32 mouse cellular contexts compared by ENCODE assay signal in genomic region chr2:103815976-103816375, GRCm38 (mm10).
"Had no signal": no experiment of that assay in that cellular context is flagged by ENCODE, and none has a peak within 500 bp of the region (broad histone marks: within the 10 kb centered on the region; RNA-seq: fewer than 3 reads in every experiment).

No protein-coding gene starts in this region.

- H3K9me3 ChIP-seq: limb, embryonic 10.5 days; limb, embryonic 12.5 days; limb, embryonic 13.5 days; limb, embryonic 15.5 days; liver, embryonic 12.5 days; liver, embryonic 13.5 days; liver, embryonic 15.5 days; lung, embryonic 15.5 days; midbrain, embryonic 10.5 days; midbrain, embryonic 12.5 days; midbrain, embryonic 13.5 days; midbrain, embryonic 15.5 days; neural tube, embryonic 12.5 days; neural tube, embryonic 13.5 days had no signal

- H3K4me3 ChIP-seq: limb, embryonic 10.5 days; limb, embryonic 12.5 days; limb, embryonic 13.5 days; limb, embryonic 15.5 days; liver, embryonic 12.5 days; liver, embryonic 13.5 days; liver, embryonic 15.5 days; lung, embryonic 15.5 days; megakaryocyte, embryonic 14.5 days; midbrain, embryonic 10.5 days; midbrain, embryonic 12.5 days; midbrain, embryonic 13.5 days; midbrain, embryonic 15.5 days; myocyte; neural tube, embryonic 12.5 days; neural tube, embryonic 13.5 days had no signal

- H3K27ac ChIP-seq: limb, embryonic 10.5 days; limb, embryonic 12.5 days; limb, embryonic 13.5 days; limb, embryonic 15.5 days; liver, embryonic 12.5 days; liver, embryonic 13.5 days; liver, embryonic 14.5 days; liver, embryonic 15.5 days; lung, embryonic 15.5 days; macrophage; midbrain, embryonic 10.5 days; midbrain, embryonic 12.5 days; midbrain, embryonic 13.5 days; midbrain, embryonic 15.5 days; neural tube, embryonic 12.5 days; neural tube, embryonic 13.5 days had no signal

- DNase-seq: left cerebral cortex, postnatal 4 days; liver; liver, embryonic 13.5 days; liver, postnatal 0 days; lung, adult 18-20 months; lung, adult 2 months; lung, embryonic 14.5 days; lung, postnatal 14 days; lung, postnatal 36 days; lung, postnatal 4 days; midbrain, embryonic 14.5 days had no signal

- H3K27me3 ChIP-seq: limb, embryonic 12.5 days; limb, embryonic 13.5 days; limb, embryonic 15.5 days; liver, embryonic 12.5 days; liver, embryonic 15.5 days; lung, embryonic 15.5 days; megakaryocyte, embryonic 14.5 days; midbrain, embryonic 12.5 days; midbrain, embryonic 13.5 days; midbrain, embryonic 15.5 days; neural tube, embryonic 12.5 days; neural tube, embryonic 13.5 days had no signal

- ATAC-seq: liver, embryonic 12.5 days; liver, postnatal 0 days; lung, postnatal 0 days; midbrain, embryonic 13.5 days; midbrain, embryonic 15.5 days; midbrain, embryonic 16.5 days had no signal

- H3K4me1 ChIP-seq: limb, embryonic 13.5 days; liver, embryonic 12.5 days; liver, embryonic 15.5 days; lung, embryonic 15.5 days; midbrain, embryonic 12.5 days; midbrain, embryonic 13.5 days; midbrain, embryonic 15.5 days; neural tube, embryonic 12.5 days; neural tube, embryonic 13.5 days had no signal

- H3K9ac ChIP-seq: limb, embryonic 12.5 days; limb, embryonic 13.5 days; limb, embryonic 15.5 days; liver, embryonic 12.5 days; liver, embryonic 13.5 days; liver, embryonic 14.5 days; liver, embryonic 15.5 days; liver, postnatal 0 days; lung, embryonic 14.5 days; lung, embryonic 15.5 days; midbrain, embryonic 12.5 days; midbrain, embryonic 13.5 days; midbrain, embryonic 15.5 days; neural tube, embryonic 12.5 days; neural tube, embryonic 13.5 days had no signal

- H3K4me2 ChIP-seq: limb, embryonic 12.5 days; limb, embryonic 13.5 days; limb, embryonic 15.5 days; liver, embryonic 11.5 days; liver, embryonic 12.5 days; liver, embryonic 13.5 days; liver, embryonic 15.5 days; lung, embryonic 14.5 days; lung, embryonic 15.5 days; midbrain, embryonic 11.5 days; midbrain, embryonic 12.5 days; midbrain, embryonic 13.5 days; midbrain, embryonic 15.5 days; neural tube, embryonic 12.5 days; neural tube, embryonic 13.5 days had no signal

- H3K36me3 ChIP-seq: limb, embryonic 10.5 days; limb, embryonic 12.5 days; limb, embryonic 13.5 days; limb, embryonic 15.5 days; liver, embryonic 12.5 days; liver, embryonic 13.5 days; liver, embryonic 15.5 days; lung, embryonic 15.5 days; midbrain, embryonic 10.5 days; midbrain, embryonic 12.5 days; midbrain, embryonic 13.5 days; midbrain, embryonic 15.5 days; neural tube, embryonic 12.5 days; neural tube, embryonic 13.5 days had no signal
